Mouse (Mus musculus) liver (tissue): ENCODE data around the gene Gemin7.

Source experiments
- DNase-seq: peaks from one replicate; pipeline ENCODE4 v3.0.0-alpha.2; 2020; ENCODE audit warnings: mixed read lengths

Gemin7 gene

DNA sequence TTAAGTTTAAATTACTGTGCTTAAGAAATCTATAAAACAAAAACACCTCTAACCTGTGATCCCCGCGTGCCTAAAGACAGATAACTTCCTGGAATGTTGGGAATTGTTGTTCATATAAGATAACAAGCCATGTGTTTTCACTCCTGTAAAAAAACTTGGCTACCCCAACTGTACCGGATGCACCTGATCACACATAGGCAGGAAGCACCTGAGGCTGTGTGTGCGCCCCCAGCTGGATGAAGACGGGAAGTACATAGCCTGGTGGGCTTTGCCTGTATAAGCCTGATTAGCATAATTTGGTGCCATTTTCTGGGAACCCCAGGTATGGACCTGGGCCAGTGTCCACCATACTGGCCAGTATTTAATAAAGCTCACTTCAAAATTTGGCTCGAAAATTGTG is 33.8 kb downstream of the Gemin7 start:
- no peak for DNase-seq

DNA sequence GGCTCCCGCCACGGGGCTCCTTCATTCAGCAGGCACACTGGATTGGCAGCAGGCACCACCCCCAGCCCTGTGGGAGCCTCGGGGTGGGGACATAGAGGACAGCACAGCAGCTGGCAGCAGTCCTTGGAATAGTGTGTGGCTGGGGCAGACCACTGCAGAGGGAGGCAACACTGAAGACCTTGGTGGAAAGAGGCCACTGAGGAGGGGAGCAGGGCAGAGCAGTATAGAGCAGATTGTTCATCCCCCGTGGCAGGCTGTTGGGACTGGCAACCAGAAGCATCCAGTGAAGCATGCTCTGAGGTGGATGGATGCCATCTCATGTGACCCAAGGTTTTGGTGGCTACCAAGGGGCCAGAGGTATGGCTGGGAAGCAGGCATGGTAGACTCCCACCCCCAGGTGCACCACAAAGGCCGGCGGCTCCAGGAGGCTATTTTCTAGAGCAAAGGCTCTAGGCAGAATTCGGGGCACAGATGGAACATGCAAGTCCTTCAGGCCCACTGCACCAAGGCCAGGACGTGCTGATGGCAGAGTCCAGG is 35.2 kb downstream of the Gemin7 start:
- DNase-seq = no peak

DNA sequence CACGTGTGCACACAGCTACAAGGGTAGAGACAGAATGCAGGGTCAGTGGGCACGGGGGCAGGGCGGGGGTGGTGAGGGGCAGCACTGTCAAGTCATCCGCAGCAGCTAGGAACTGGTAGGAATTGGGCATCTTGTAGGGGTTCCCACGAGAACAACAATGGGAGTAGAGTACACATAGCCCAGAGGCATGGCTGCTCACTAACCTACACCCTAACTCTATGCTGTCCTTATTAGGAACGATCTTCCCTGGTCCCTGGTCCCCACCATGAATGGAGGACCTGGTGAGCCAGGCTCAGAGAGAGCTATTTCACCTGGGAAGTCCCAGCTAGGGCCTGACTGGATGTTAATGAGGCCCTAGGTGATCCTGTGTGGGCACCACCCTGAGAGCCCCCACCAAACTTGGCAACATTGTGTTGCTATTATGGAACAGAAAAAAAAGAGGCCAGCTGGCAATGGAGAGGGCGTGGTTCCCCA is 35.7 kb downstream of the Gemin7 start:
- no peak for DNase-seq

DNA sequence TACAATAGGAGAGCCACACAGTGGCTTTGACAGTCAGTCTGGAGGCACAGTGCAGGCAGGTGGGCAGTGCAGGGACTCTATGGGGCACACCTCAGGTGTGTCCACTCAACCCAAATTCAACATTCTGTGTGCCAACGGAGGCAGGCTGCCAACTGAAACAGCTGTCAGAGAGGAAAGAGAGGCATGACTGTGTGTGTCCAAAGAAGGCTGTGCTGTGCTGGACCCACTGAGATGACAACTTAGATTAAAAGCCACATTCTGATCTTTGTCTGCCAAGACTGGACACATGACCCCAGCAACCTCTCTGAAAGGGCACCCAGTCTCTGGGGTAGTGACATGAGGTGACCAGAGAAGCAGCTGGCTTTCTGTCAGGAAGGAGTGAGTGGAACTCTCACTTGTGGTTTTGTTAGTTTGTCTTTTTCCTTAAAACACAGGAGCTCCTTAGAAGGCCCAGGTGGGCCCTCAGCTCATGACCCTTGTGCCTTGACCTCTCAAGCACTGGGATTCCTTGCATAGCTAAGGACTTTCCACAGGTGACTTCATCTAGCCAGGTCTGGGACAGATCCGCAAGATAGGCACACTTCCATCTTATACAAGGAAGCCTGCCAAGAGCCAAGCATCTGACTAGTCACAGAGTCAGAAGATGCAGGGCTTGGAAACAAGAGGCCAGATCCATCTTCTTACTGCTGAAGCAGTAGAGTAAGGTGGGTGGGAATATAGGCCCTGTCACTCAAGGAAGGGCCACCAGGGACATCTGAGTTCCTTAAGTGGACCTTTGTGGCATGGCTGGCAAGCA is 36.4 kb downstream of the Gemin7 start:
- DNase-seq = no peak

DNA sequence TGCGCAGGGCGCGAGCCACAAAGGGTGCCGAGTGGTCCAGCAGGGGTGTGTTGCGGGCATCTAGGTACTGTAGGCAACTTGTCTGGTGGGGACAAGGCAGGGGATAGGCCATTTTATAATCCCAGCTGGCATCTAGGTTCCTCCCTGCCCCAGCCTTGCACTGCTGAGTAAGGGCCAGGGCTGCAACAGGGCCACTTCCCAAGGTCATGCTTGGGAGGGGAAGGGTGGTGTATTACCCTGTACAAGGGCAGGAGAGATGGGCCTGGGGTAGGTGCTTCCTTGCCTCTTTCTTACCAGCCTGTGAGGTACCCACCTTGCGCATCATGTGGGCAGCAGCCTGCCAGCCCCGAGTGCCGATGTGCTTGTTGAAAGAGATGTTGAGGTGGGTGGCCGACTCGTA is 42.7 kb downstream of the Gemin7 start:
- DNase-seq = no peak

DNA sequence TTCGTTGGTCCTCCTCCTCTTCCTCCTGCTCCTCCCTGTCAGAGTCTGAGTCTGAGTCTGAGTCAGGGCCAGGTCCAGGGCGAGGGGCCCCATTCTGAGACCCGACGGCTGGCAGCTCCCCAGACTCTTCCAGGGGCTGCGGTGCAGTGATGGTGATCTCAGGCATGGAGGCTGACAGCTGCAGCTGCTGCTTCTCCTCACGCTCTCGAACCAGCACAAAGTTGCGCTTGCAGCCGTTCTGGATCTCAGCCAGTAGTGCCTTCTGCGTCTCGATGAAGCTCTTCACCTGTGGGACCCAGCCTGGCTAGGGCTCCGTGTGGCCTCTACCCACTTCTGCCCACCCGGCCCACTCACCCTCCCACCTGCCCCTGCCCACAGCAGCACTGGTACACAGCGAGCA is 45.2 kb downstream of the Gemin7 start:
- DNase-seq = no peak

DNA sequence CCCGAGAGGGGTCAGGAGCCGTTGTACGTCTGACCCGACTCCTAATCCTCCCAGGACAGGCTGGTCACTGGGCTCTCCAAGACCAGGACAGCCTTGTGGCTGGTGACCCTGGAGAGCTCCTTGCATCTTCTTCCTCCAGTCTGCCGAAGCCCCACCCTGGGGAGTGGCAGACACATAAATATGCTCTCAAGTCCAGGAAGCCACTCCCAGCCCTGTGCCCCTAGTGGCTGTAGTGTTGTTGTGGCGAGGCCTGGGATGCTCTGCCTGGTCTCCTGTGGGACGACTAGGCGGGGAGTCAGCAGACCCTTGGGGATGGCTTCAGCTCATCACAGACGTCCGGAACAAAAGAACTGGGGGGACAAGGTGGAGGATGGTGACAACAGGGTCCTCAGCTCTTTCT is 46.3 kb downstream of the Gemin7 start:
- DNase-seq = no peak

DNA sequence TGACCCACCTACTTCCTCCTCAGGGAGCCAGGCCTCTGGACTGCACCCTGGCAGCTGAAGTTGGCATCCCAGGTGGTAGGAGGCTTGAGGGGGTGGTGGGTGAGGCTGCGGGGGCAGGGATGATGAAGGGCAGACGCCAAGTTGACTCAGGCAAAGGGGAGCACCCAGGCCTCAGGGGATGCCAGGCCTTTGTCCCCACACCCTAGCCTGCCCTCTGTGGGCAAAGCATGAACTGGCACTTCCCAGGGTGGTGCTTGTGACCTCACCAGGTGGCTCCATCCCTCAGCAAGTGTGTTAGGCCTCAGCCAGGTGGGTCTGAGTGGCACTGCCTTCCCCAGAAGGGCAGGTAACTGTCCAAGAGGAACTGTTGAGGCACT is 52.3 kb downstream of the Gemin7 start:
- DNase-seq = no peak

DNA sequence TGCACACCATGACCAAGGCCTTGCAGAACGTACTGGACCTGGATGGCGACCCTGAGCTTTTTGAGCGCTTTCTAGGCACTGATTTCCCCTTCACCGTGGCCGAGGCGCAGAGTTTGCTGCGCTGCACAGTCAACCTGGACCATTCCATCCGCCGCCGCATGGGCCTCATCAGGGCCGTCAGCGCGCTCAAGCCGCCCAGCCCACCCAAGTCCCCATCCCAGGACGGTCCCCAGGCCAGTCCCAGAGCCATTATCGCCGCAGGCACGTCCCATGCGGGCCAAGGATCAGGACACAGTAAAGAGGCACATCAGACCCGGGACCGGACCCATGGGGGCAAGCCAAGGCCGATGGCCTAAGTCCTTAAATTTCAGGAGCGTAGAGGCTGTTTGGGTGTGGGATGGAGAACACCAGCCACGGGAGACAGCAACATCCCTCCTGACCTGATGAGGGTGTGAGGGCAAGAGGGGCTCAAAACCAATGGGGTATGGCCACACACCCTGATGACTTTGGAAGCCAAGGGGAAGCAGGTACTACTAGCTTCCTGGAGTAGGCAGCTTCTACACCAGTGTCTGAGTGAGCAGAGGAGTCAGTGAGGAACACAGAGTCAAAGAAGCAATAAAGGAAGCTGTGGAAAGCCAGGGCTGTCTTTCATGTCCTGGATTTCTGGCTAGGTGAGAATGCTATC is 52.8 kb downstream of the Gemin7 start:
- DNase-seq = no peak

DNA sequence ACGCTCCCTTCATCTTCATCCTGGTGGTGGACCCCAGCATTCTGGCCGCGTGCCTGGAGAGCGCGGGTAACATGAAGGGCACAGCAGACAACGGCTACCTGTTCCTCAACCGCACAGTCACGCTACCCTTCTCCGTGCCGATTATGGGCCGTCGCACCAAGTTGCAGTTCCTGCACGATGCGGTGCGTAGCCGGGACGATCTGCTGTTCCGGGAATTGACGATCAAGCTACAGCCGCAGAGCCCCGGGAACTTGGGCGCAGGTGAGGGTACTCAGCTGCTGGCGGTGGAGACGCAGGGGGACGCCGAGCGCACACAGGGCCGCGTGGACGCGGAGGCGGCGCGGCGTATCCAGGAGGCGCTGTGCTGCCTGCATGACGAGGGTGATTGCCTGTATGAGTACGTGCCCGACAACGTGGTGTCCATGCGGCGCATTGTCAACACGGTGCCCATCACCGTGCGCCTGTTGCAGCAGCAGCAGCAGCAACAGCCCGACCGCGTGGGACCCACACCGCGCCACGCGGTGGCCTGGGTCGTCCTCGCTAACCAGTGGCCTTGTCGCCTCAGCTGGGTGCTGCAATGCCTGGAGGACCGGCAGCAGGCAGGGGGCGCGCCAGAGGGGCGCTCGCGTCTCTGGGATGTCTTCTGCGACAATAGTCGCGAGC is 53.5 kb downstream of the Gemin7 start:
- peak; percentile 59 for DNase-seq

DNA sequence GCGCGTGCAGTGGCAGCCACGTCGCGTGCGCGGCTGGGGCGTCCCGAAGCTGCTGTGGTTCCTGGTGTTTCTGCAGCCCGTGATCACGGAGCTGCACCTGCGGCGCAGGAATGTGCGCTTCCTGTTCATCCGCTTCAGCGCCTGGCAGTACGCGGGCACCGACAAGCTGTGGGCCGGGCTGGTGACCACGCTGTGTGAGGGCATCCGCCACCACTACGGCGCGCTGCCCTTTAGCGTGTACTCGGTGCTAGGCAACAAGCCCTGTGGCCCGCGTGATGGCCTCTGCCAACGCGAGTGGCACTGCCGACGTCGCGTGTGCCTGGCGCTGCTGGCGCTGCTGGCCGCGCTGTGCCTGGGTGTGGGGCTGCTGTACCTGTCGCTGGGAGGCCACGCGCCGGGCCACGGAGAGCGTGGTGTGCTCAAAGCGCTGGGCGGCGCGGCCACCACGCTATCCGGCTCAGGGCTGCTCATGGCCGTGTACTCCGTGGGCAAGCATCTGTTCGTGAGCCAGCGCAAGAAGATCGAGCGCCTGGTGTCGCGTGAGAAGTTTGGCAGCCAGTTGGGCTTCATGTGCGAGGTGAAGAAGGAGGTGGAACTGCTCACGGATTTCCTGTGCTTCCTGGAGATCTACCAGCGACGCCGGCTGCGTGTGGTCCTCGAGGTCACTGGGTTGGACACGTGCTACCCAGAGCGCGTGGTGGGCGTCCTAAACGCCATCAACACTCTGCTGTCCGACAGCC is 54.2 kb downstream of the Gemin7 start:
- DNase-seq = no peak

DNA sequence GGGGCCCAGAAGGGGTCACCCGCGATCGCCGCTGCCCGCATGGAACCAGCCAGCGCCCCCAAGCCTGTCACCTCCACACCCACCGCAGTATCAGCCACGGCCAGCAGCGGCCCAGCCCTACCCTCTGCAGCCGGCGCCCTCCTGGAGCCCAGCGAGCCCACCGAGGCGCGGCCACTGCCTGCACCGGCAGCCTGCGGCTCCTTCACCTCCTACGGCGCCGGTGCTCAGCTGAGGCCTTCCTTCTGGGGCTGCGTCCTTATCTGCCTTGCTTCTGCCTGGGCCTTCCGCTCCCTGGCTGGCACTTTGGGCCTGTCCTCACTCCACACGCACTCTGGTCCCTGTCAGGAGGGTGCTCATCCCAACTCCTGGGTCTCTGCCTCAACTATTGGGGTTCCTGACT is 57.4 kb downstream of the Gemin7 start:
- DNase-seq = no peak

DNA sequence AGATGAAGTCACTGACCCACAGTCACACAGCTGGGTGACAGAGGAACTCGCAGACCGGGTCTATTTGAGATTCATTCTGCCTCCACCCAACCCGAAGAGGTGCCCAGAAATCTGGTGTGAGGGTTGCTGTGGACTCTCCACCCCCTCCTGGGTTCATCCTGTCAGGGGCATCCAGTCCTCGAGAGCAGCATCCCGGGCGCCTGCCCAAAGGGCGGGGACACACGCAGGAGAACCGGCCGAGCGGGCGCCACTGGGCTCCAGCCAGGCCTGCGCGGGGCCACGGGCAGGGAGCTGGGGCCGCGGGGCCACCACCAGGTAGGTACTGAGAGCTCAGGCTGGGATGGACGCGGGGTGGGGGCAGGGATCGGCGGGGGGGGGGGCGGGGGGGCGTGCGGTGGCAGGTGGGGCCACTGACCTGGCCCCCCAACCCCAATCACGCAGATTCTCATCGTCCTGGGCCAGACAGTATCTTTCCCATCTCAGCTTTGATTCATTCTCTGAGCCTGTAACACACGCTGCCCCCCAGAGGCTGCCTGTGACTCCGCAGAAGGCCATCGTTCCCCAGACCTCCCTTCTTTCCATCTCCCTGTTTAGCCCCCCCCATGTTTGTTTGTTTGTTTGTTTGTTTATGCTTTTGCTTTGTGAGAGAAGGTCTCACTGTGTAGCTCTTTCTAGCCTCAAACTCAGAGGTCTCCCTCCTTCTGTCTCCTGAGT is 59.6 kb downstream of the Gemin7 start, which contains the start of gene Nkpd1:
Gene Nkpd1 (plus strand): TSS at position 187 of the 714 bp plus-strand sequence.
- DNase-seq = no peak
